Comparison of ENCODE assay signal across 13 mouse cellular contexts in genomic region chr6:48555956-48556355, GRCm38 (mm10). TPM values are rescaled to one million over a fixed set of nuclear protein-coding genes. Genes with fewer than 3 reads are reported as not detected.
DNase-seq lines count a peak whose midpoint lies in the region; ATAC-seq lines count a peak whose summit lies in the region.
"Had no signal": no experiment of that assay in that cellular context is flagged by ENCODE, and none has a peak within 500 bp of the region (broad histone marks: within the 10 kb centered on the region; RNA-seq: fewer than 3 reads in every experiment).

No protein-coding gene starts in this region.

- DNase-seq in kidney, postnatal 36 days: no peak
- DNase-seq in adrenal gland, postnatal 25 days: no peak
- DNase-seq in MN1 (ENCODE audit: low spot score): no peak
- DNase-seq: adrenal gland, adult 2 months; heart, postnatal 4 days had no signal

- ATAC-seq in kidney, embryonic 15.5 days (replicated peaks; ENCODE audit: low FRiP score): no peak
- ATAC-seq in forebrain, embryonic 13.5 days: no peak
- no peak for ATAC-seq in hindbrain, embryonic 16.5 days
- no peak for ATAC-seq in neural tube, embryonic 12.5 days (ENCODE audit: low FRiP score, low read depth)

- no peaks in the 10 kb centered on the region for H3K9me3 ChIP-seq in kidney, embryonic 15.5 days (replicated peaks)
- no peaks in the 10 kb centered on the region for H3K9me3 ChIP-seq in forebrain, embryonic 13.5 days (replicated peaks)
- H3K9me3 ChIP-seq in hindbrain, embryonic 16.5 days (ENCODE audit: control insufficient read depth, low read length): no peaks in the 10 kb centered on the region
- H3K9me3 ChIP-seq in neural tube, embryonic 12.5 days: no peaks in the 10 kb centered on the region
- H3K9me3 ChIP-seq: G1E had no signal

- H3K4me2 ChIP-seq in kidney, embryonic 15.5 days: no peak overlapping the region; the same call in 1 of the 2 replicates
- peak overlapping the region; percentile 73; the same call in 1 of the 2 replicates for H3K4me2 ChIP-seq in forebrain, embryonic 13.5 days
- peak overlapping the region; percentile 76 for H3K4me2 ChIP-seq in hindbrain, embryonic 16.5 days (ENCODE audit: low read length)
- H3K4me2 ChIP-seq in neural tube, embryonic 12.5 days (replicated peaks): peak overlapping the region; percentile 75

- peaks cover 15% of the 10 kb centered on the region for H3K4me1 ChIP-seq in kidney, embryonic 15.5 days
- peaks cover 20% of the 10 kb centered on the region for H3K4me1 ChIP-seq in forebrain, embryonic 13.5 days
- H3K4me1 ChIP-seq in hindbrain, embryonic 16.5 days (ENCODE audit: control insufficient read depth, insufficient read depth, low read depth, low read length): peaks cover 9% of the 10 kb centered on the region
- H3K4me1 ChIP-seq in neural tube, embryonic 12.5 days: peaks cover 17% of the 10 kb centered on the region

- H3K27me3 ChIP-seq in kidney, embryonic 15.5 days: no peaks in the 10 kb centered on the region
- no peaks in the 10 kb centered on the region for H3K27me3 ChIP-seq in forebrain, embryonic 13.5 days
- no peaks in the 10 kb centered on the region for H3K27me3 ChIP-seq in hindbrain, embryonic 16.5 days (replicated peaks; ENCODE audit: control insufficient read depth, insufficient read depth, low read length)
- H3K27me3 ChIP-seq in neural tube, embryonic 12.5 days (replicated peaks): no peaks in the 10 kb centered on the region

- no peaks in the 10 kb centered on the region for H3K36me3 ChIP-seq in kidney, embryonic 15.5 days
- H3K36me3 ChIP-seq in forebrain, embryonic 13.5 days (ENCODE audit: poor library complexity, severe bottlenecking): peaks cover 16% of the 10 kb centered on the region; the same call in 1 of the 2 replicates
- H3K36me3 ChIP-seq in hindbrain, embryonic 16.5 days (ENCODE audit: control insufficient read depth, insufficient read depth, low read length): no peaks in the 10 kb centered on the region; the same call in 1 of the 2 replicates
- peaks cover 13% of the 10 kb centered on the region for H3K36me3 ChIP-seq in neural tube, embryonic 12.5 days
- H3K36me3 ChIP-seq: G1E had no signal

- no peak overlapping the region for H3K4me3 ChIP-seq in kidney, embryonic 15.5 days (replicated peaks)
- peak overlapping the region; percentile 47; the same call in 1 of the 2 replicates for H3K4me3 ChIP-seq in forebrain, embryonic 13.5 days
- H3K4me3 ChIP-seq in hindbrain, embryonic 16.5 days (ENCODE audit: low read length): no peak overlapping the region; the same call in 1 of the 2 replicates
- no peak overlapping the region for H3K4me3 ChIP-seq in neural tube, embryonic 12.5 days

- no peak overlapping the region for H3K9ac ChIP-seq in kidney, embryonic 15.5 days
- no peak overlapping the region for H3K9ac ChIP-seq in forebrain, embryonic 13.5 days
- no peak overlapping the region for H3K9ac ChIP-seq in hindbrain, embryonic 16.5 days (ENCODE audit: low read depth, low read length)
- no peak overlapping the region for H3K9ac ChIP-seq in neural tube, embryonic 12.5 days

- H3K27ac ChIP-seq in kidney, embryonic 15.5 days: 0 out of 2 replicates have a peak overlapping the region, but pooled peaks have one; percentile 97
- H3K27ac ChIP-seq in forebrain, embryonic 13.5 days: peak overlapping the region; percentile 98; the same call in 1 of the 2 replicates
- no peak overlapping the region for H3K27ac ChIP-seq in hindbrain, embryonic 16.5 days (ENCODE audit: low read depth, low read length)
- H3K27ac ChIP-seq in neural tube, embryonic 12.5 days: no peak overlapping the region

- WGBS in kidney, embryonic 15.5 days: 89% methylated on average over 3 of the region's 3 CpGs
- WGBS in forebrain, embryonic 13.5 days: 86% methylated on average over 3 of the region's 3 CpGs
- 87% methylated on average over 3 of the region's 3 CpGs for WGBS in hindbrain, embryonic 16.5 days
- WGBS in neural tube, embryonic 12.5 days: 97% methylated on average over 3 of the region's 3 CpGs

RNA-seq across cellular contexts. Expression of gene Lrrc61, which starts 1.4 kb away (rescaled TPM):
- polyA plus RNA-seq in kidney, embryonic 15.5 days (2015; fragmentation: Nextera tagmentation; extraction: Ambion mirVana): 12.8 and 16.4 TPM in 2 replicates
- polyA plus RNA-seq in forebrain, embryonic 13.5 days (2015; fragmentation: Nextera tagmentation; extraction: Ambion mirVana): 12.5 and 13.4 TPM in 2 replicates
- 20.7 and 29.5 TPM in 2 replicates for polyA plus RNA-seq in hindbrain, embryonic 16.5 days (2015; fragmentation: Nextera tagmentation; extraction: Ambion mirVana)
- polyA plus RNA-seq in neural tube, embryonic 12.5 days (2016; fragmentation: Nextera tagmentation; extraction: Ambion mirVana): 15.6 and 20.1 TPM in 2 replicates
- 43.3 and 59.5 TPM in 2 replicates for total RNA-seq in adrenal gland, postnatal 25 days (2021)
- polyA plus RNA-seq: G1E had no signal

RNA-seq across cellular contexts. Expression of gene Rarres2, which starts 16.6 kb away (rescaled TPM):
- polyA plus RNA-seq in kidney, embryonic 15.5 days (2015; fragmentation: Nextera tagmentation; extraction: Ambion mirVana): 55.4 and 68.7 TPM in 2 replicates
- 1.8 and 2.5 TPM in 2 replicates for polyA plus RNA-seq in forebrain, embryonic 13.5 days (2015; fragmentation: Nextera tagmentation; extraction: Ambion mirVana)
- 7.8 and 8.2 TPM in 2 replicates for polyA plus RNA-seq in hindbrain, embryonic 16.5 days (2015; fragmentation: Nextera tagmentation; extraction: Ambion mirVana)
- 3.9 and 4.7 TPM in 2 replicates for polyA plus RNA-seq in neural tube, embryonic 12.5 days (2016; fragmentation: Nextera tagmentation; extraction: Ambion mirVana)
- 28.6 and 36.8 TPM in 2 replicates for total RNA-seq in adrenal gland, postnatal 25 days (2021)
- total RNA-seq: neutrophil, adult 5-6 weeks had no signal
- polyA plus RNA-seq: G1E had no signal

RNA-seq across cellular contexts. Expression of gene Atp6v0e2, which starts 18.5 kb away (rescaled TPM):
- 28.0 and 29.6 TPM in 2 replicates for polyA plus RNA-seq in kidney, embryonic 15.5 days (2015; fragmentation: Nextera tagmentation; extraction: Ambion mirVana)
- 122 and 137 TPM in 2 replicates for polyA plus RNA-seq in forebrain, embryonic 13.5 days (2015; fragmentation: Nextera tagmentation; extraction: Ambion mirVana)
- polyA plus RNA-seq in hindbrain, embryonic 16.5 days (2015; fragmentation: Nextera tagmentation; extraction: Ambion mirVana): 358 and 389 TPM in 2 replicates
- polyA plus RNA-seq in neural tube, embryonic 12.5 days (2016; fragmentation: Nextera tagmentation; extraction: Ambion mirVana): 97.7 and 107 TPM in 2 replicates
- total RNA-seq in adrenal gland, postnatal 25 days (2021): 51.6 and 58.2 TPM in 2 replicates
- total RNA-seq: neutrophil, adult 5-6 weeks had no signal
- polyA plus RNA-seq: G1E had no signal

RNA-seq across cellular contexts. Expression of gene Gm45021, which starts 33.5 kb away (rescaled TPM):
- not detected in 2 replicates for polyA plus RNA-seq in kidney, embryonic 15.5 days (2015; fragmentation: Nextera tagmentation; extraction: Ambion mirVana)
- polyA plus RNA-seq in forebrain, embryonic 13.5 days (2015; fragmentation: Nextera tagmentation; extraction: Ambion mirVana): not detected in 2 replicates
- not detected in 2 replicates for polyA plus RNA-seq in hindbrain, embryonic 16.5 days (2015; fragmentation: Nextera tagmentation; extraction: Ambion mirVana)
- polyA plus RNA-seq in neural tube, embryonic 12.5 days (2016; fragmentation: Nextera tagmentation; extraction: Ambion mirVana): not detected in 2 replicates
- total RNA-seq in adrenal gland, postnatal 25 days (2021): not detected in 2 replicates
- total RNA-seq: adrenal gland, adult 2 months; G1E; heart, postnatal 4 days; layer of hippocampus, postnatal 10 days; neutrophil, adult 5-6 weeks had no signal
- polyA plus RNA-seq: adrenal gland, adult 2 months; G1E; liver, embryonic 16.5 days had no signal

RNA-seq across cellular contexts. Expression of gene Repin1, which starts 37.7 kb away (rescaled TPM):
- polyA plus RNA-seq in kidney, embryonic 15.5 days (2015; fragmentation: Nextera tagmentation; extraction: Ambion mirVana): 43.8 and 47.3 TPM in 2 replicates
- polyA plus RNA-seq in forebrain, embryonic 13.5 days (2015; fragmentation: Nextera tagmentation; extraction: Ambion mirVana): 35.8 and 38.8 TPM in 2 replicates
- 41.9 and 45.6 TPM in 2 replicates for polyA plus RNA-seq in hindbrain, embryonic 16.5 days (2015; fragmentation: Nextera tagmentation; extraction: Ambion mirVana)
- polyA plus RNA-seq in neural tube, embryonic 12.5 days (2016; fragmentation: Nextera tagmentation; extraction: Ambion mirVana): 42.6 and 44.0 TPM in 2 replicates
- total RNA-seq in adrenal gland, postnatal 25 days (2021): 66.1 and 67.8 TPM in 2 replicates
- polyA plus RNA-seq: G1E had no signal

Comparison
In these comparisons a context has a peak if more than half of its experiments do, and no peak if none do; other contexts are left out.
1. H3K27ac ChIP-seq: peak in kidney, embryonic 15.5 days (single experiment) and forebrain, embryonic 13.5 days (single experiment); none in hindbrain, embryonic 16.5 days (single experiment) and neural tube, embryonic 12.5 days (single experiment).